Mouse (Mus musculus): ENCODE measurements around the gene Slc35a1.
A peak's percentile ranks its signal among the peaks of the same experiment; 100 is the strongest.
"Not testable (repeated sequence)": the region's sequence is repeated elsewhere in the genome, so short reads cannot be mapped to it uniquely, and the experiment has no call there.

Gene Slc35a1

GRCm38 (mm10) chr4:34686874-34687567 is at the start of gene Slc35a1:
Gene Slc35a1 (minus strand): TSS chr4:34687438.
- DNase-seq (ENCODE audit: low spot score), result peak; percentile 90

- DNase-seq (ENCODE audit: low spot score), result no peak
These were observed 47.2 kb upstream of the Slc35a1 start for GRCm38 (mm10) chr4:34734461-34734860.

GRCm38 (mm10) chr4:34733415-34733814 is 46.2 kb upstream of the Slc35a1 start:
- not testable (repeated sequence) for DNase-seq (ENCODE audit: low spot score)

- no peak for DNase-seq (ENCODE audit: low spot score)
These were observed 42.7 kb upstream of the Slc35a1 start, which contains the start of gene Cfap206 for GRCm38 (mm10) chr4:34729851-34730341. Gene Cfap206 (minus strand): TSS chr4:34730206.

GRCm38 (mm10) chr4:34725710-34726109 is 38.5 kb upstream of the Slc35a1 start:
- not testable (repeated sequence) for DNase-seq (ENCODE audit: low spot score)

- no peak for DNase-seq (ENCODE audit: low spot score)
These were observed 37.1 kb upstream of the Slc35a1 start for GRCm38 (mm10) chr4:34724306-34724705.

GRCm38 (mm10) chr4:34723186-34723585 is 35.9 kb upstream of the Slc35a1 start:
- no peak for DNase-seq (ENCODE audit: low spot score)

GRCm38 (mm10) chr4:34720127-34720895 is 33.1 kb upstream of the Slc35a1 start:
- no peak for DNase-seq (ENCODE audit: low spot score)

GRCm38 (mm10) chr4:34719421-34719820 is 32.2 kb upstream of the Slc35a1 start:
- DNase-seq (ENCODE audit: low spot score), result no peak

GRCm38 (mm10) chr4:34715062-34715461 is 27.8 kb upstream of the Slc35a1 start:
- DNase-seq (ENCODE audit: low spot score), result no peak

- no peak for DNase-seq (ENCODE audit: low spot score)
These were observed 20.9 kb upstream of the Slc35a1 start for GRCm38 (mm10) chr4:34708127-34708526.

GRCm38 (mm10) chr4:34707248-34707647 is 20.0 kb upstream of the Slc35a1 start:
- DNase-seq (ENCODE audit: low spot score), result no peak

- DNase-seq (ENCODE audit: low spot score), result no peak
These were observed 15.8 kb upstream of the Slc35a1 start for GRCm38 (mm10) chr4:34703029-34703428.

- no peak for DNase-seq (ENCODE audit: low spot score)
These were observed 15.0 kb upstream of the Slc35a1 start for GRCm38 (mm10) chr4:34702231-34702630.

- peak; percentile 62 for DNase-seq (ENCODE audit: low spot score)
These were observed 14.3 kb upstream of the Slc35a1 start for GRCm38 (mm10) chr4:34701528-34701927.

GRCm38 (mm10) chr4:34688021-34688420 is 783 bp upstream of the Slc35a1 start:
- no peak for DNase-seq (ENCODE audit: low spot score)

GRCm38 (mm10) chr4:34680530-34680929 is 6.7 kb downstream of the Slc35a1 start:
- no peak for DNase-seq (ENCODE audit: low spot score)

GRCm38 (mm10) chr4:34673721-34674120 is 13.5 kb downstream of the Slc35a1 start:
- DNase-seq (ENCODE audit: low spot score), result no peak

GRCm38 (mm10) chr4:34667923-34668322 is 19.3 kb downstream of the Slc35a1 start:
- DNase-seq (ENCODE audit: low spot score), result no peak

- no peak for DNase-seq (ENCODE audit: low spot score)
These were observed 25.3 kb downstream of the Slc35a1 start for GRCm38 (mm10) chr4:34661927-34662326.

GRCm38 (mm10) chr4:34661514-34661913 is 25.7 kb downstream of the Slc35a1 start:
- DNase-seq (ENCODE audit: low spot score), result no peak

- no peak for DNase-seq (ENCODE audit: low spot score)
These were observed 28.2 kb downstream of the Slc35a1 start for GRCm38 (mm10) chr4:34659012-34659411.

- DNase-seq (ENCODE audit: low spot score), result no peak
These were observed 31.1 kb downstream of the Slc35a1 start for GRCm38 (mm10) chr4:34656101-34656500.
